In the genomic region with DNA sequence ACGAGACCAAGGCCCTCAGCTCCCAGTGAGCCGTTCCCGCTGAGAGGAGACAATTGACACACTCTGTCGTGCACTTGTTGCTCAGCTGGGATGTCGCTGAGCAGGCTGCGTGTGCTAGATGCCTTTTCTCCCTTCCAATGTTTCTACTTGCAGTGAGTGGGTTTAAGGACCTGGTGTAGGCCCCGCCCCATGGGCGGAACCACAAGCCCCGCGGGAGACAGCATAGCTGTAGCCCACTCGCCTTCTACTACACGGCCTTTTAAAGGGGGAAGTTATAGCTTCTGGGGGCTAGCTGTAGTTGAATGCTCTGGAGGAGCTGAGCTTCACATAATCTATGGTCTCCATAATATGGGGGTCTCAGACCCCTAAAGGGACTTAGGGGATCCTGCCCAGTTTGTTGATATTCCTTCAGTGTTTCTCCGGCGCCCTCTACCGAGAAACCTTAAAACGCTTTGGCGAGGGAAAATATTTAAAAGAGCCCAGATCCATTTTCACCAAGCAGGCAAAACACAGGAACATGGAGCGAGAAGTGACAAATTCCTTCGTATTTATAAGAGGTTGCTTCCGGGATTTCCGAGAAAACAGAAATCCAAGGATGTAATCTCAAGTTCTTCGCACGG, we compare ENCODE assay signal across 8 mouse cellular contexts. TPM values are rescaled to one million over a fixed set of nuclear protein-coding genes. Genes with fewer than 3 reads are reported as not detected.
A peak's percentile ranks its signal among the peaks of the same experiment; 100 is the strongest.
DNase-seq lines count a peak whose midpoint lies in the region; ATAC-seq and TF ChIP-seq lines count a peak whose summit lies in the region.

No protein-coding gene starts in this region.

- TF ChIP-seq CTCF in cortical plate, adult 2 months (IDR thresholded peaks at IDR 0.05; ENCODE audit: extremely low read depth, insufficient read depth, low read length) = peak; percentile 46
- TF ChIP-seq CTCF in heart, postnatal 0 days (IDR thresholded peaks at IDR 0.05; ENCODE audit: low read depth) = peak; percentile 48

- H3K27me3 ChIP-seq in heart, postnatal 0 days (ENCODE audit: control insufficient read depth, insufficient read depth, low read length) = no peaks in the 10 kb centered on the region
- no peaks in the 10 kb centered on the region for H3K27me3 ChIP-seq in limb, embryonic 11.5 days (ENCODE audit: control insufficient read depth, insufficient read depth, low read length)
- H3K27me3 ChIP-seq in midbrain, embryonic 15.5 days (replicated peaks) = no peaks in the 10 kb centered on the region

- WGBS in heart, postnatal 0 days = 9% methylated on average over 23 of the region's 23 CpGs
- WGBS in limb, embryonic 11.5 days = 21% methylated on average over 23 of the region's 23 CpGs
- WGBS in midbrain, embryonic 15.5 days = 17% methylated on average over 23 of the region's 23 CpGs

- TF ChIP-seq EP300 in heart, postnatal 0 days (IDR thresholded peaks at IDR 0.05; ENCODE audit: low read depth) = no peak

- ATAC-seq in heart, postnatal 0 days (ENCODE audit: insufficient read depth, low read depth) = no peak
- no peak for ATAC-seq in limb, embryonic 11.5 days (ENCODE audit: insufficient number of reproducible peaks, low FRiP score, low TSS enrichment, low read depth)
- ATAC-seq in midbrain, embryonic 15.5 days (replicated peaks) = no peak

- peaks cover 26% of the 10 kb centered on the region for H3K36me3 ChIP-seq in heart, postnatal 0 days (replicated peaks; ENCODE audit: control insufficient read depth, insufficient read depth, low read length)
- H3K36me3 ChIP-seq in limb, embryonic 11.5 days (ENCODE audit: control insufficient read depth, insufficient read depth, low read length) = peaks cover 9% of the 10 kb centered on the region; the same call in 1 of the 2 replicates
- H3K36me3 ChIP-seq in midbrain, embryonic 15.5 days (replicated peaks) = 0 out of 2 replicates have a peak, but pooled peaks cover 4% of the 10 kb centered on the region

- no peaks in the 10 kb centered on the region for H3K9me3 ChIP-seq in heart, postnatal 0 days (replicated peaks; ENCODE audit: control insufficient read depth, low read length)
- H3K9me3 ChIP-seq in limb, embryonic 11.5 days (ENCODE audit: control insufficient read depth, low read length) = no peaks in the 10 kb centered on the region
- no peaks in the 10 kb centered on the region for H3K9me3 ChIP-seq in midbrain, embryonic 15.5 days

- peak; percentile 59; the same call in 1 of the 2 replicates for TF ChIP-seq POLR2A in cortical plate, adult 2 months (IDR thresholded peaks at IDR 0.05; ENCODE audit: extremely low read depth, insufficient read depth, low read length)

- H3K4me1 ChIP-seq in cortical plate, adult 2 months (ENCODE audit: control insufficient read depth, insufficient read depth, low read length) = peaks cover 1% of the 10 kb centered on the region; the same call in 1 of the 2 replicates
- H3K4me1 ChIP-seq in heart, postnatal 0 days (ENCODE audit: control insufficient read depth, insufficient read depth) = peaks cover 25% of the 10 kb centered on the region
- H3K4me1 ChIP-seq in limb, embryonic 11.5 days (ENCODE audit: control insufficient read depth, insufficient read depth, low read length) = peaks cover 27% of the 10 kb centered on the region
- peaks cover 27% of the 10 kb centered on the region for H3K4me1 ChIP-seq in midbrain, embryonic 15.5 days

- DNase-seq in embryo, embryonic 10.5 days (ENCODE audit: low spot score) = peak; percentile 74
- no peak for DNase-seq in embryo, embryonic 10 days (ENCODE audit: low spot score)
- DNase-seq in B cell, adult 2 months = peak; percentile 48
- no peak for DNase-seq in heart, postnatal 0 days (ENCODE audit: low spot score)
- DNase-seq in limb, embryonic 11.5 days (ENCODE audit: low spot score) = peak; percentile 67
- no peak for DNase-seq in ovary, adult 18-20 months (ENCODE audit: low spot score)

- H3K27ac ChIP-seq in cortical plate, adult 2 months (ENCODE audit: insufficient read depth, low read length) = no peak overlapping the region
- peak overlapping the region; percentile 61 for H3K27ac ChIP-seq in heart, postnatal 0 days (ENCODE audit: low read depth)
- H3K27ac ChIP-seq in limb, embryonic 11.5 days (replicated peaks; ENCODE audit: low read depth, low read length) = no peak overlapping the region
- H3K27ac ChIP-seq in midbrain, embryonic 15.5 days = no peak overlapping the region

- peak overlapping the region; percentile 1; the same call in 1 of the 2 replicates for H3K4me3 ChIP-seq in cortical plate, adult 2 months (ENCODE audit: insufficient read depth, low read length)
- peak overlapping the region; percentile 45 for H3K4me3 ChIP-seq in heart, postnatal 0 days (ENCODE audit: low read depth, low read length)
- peak overlapping the region; percentile 25 for H3K4me3 ChIP-seq in limb, embryonic 11.5 days (ENCODE audit: low read depth, low read length)
- H3K4me3 ChIP-seq in midbrain, embryonic 15.5 days = peak overlapping the region; percentile 29

- peak overlapping the region; percentile 91 for H3K4me2 ChIP-seq in heart, postnatal 0 days (ENCODE audit: low read depth, low read length)
- H3K4me2 ChIP-seq in limb, embryonic 11.5 days (ENCODE audit: low read depth, severe bottlenecking) = peak overlapping the region; percentile 48
- peak overlapping the region; percentile 44 for H3K4me2 ChIP-seq in midbrain, embryonic 15.5 days

- peak overlapping the region; percentile 23 for H3K9ac ChIP-seq in heart, postnatal 0 days (replicated peaks; ENCODE audit: low read depth, low read length)
- no peak overlapping the region for H3K9ac ChIP-seq in limb, embryonic 11.5 days (ENCODE audit: low read length)
- no peak overlapping the region for H3K9ac ChIP-seq in midbrain, embryonic 15.5 days

RNA-seq across cellular contexts. Expression of gene Ak1, which starts 10.8 kb away (rescaled TPM):
- polyA plus RNA-seq in cortical plate, adult 2 months (2012; rRNA removed) = 118 and 127 TPM in 2 replicates
- 544 and 572 TPM in 2 replicates for total RNA-seq in heart, postnatal 0 days (2014; rRNA removed; ENCODE audit: low replicate concordance)
- 721 and 737 TPM in 2 replicates for polyA plus RNA-seq in heart, postnatal 0 days (2015; fragmentation: Nextera tagmentation; extraction: Ambion mirVana)
- 25.4 and 29.8 TPM in 2 replicates for polyA plus RNA-seq in limb, embryonic 11.5 days (2014; fragmentation: Nextera tagmentation; extraction: Ambion mirVana)
- 97.6 and 101 TPM in 2 replicates for polyA plus RNA-seq in midbrain, embryonic 15.5 days (2015; fragmentation: Nextera tagmentation; extraction: Ambion mirVana)

RNA-seq across cellular contexts. Expression of gene St6galnac6, which starts 11.2 kb away (rescaled TPM):
- 101 and 110 TPM in 2 replicates for polyA plus RNA-seq in cortical plate, adult 2 months (2012; rRNA removed)
- total RNA-seq in heart, postnatal 0 days (2014; rRNA removed; ENCODE audit: low replicate concordance) = 102 and 117 TPM in 2 replicates
- 44.1 and 44.3 TPM in 2 replicates for polyA plus RNA-seq in heart, postnatal 0 days (2015; fragmentation: Nextera tagmentation; extraction: Ambion mirVana)
- 6.5 and 7.5 TPM in 2 replicates for polyA plus RNA-seq in limb, embryonic 11.5 days (2014; fragmentation: Nextera tagmentation; extraction: Ambion mirVana)
- 24.2 and 26.9 TPM in 2 replicates for polyA plus RNA-seq in midbrain, embryonic 15.5 days (2015; fragmentation: Nextera tagmentation; extraction: Ambion mirVana)

RNA-seq across cellular contexts. Expression of gene St6galnac4, which starts 23.8 kb away (rescaled TPM):
- 34.8 and 36.6 TPM in 2 replicates for polyA plus RNA-seq in cortical plate, adult 2 months (2012; rRNA removed)
- 25.7 and 28.0 TPM in 2 replicates for total RNA-seq in heart, postnatal 0 days (2014; rRNA removed; ENCODE audit: low replicate concordance)
- polyA plus RNA-seq in heart, postnatal 0 days (2015; fragmentation: Nextera tagmentation; extraction: Ambion mirVana) = 25.5 and 27.0 TPM in 2 replicates
- polyA plus RNA-seq in limb, embryonic 11.5 days (2014; fragmentation: Nextera tagmentation; extraction: Ambion mirVana) = 21.2 and 21.5 TPM in 2 replicates
- 33.3 and 36.5 TPM in 2 replicates for polyA plus RNA-seq in midbrain, embryonic 15.5 days (2015; fragmentation: Nextera tagmentation; extraction: Ambion mirVana)

RNA-seq across cellular contexts. Expression of gene 9430097D07Rik, which starts 35.2 kb away (rescaled TPM):
- polyA plus RNA-seq in cortical plate, adult 2 months (2012; rRNA removed) = 1.0 TPM in 2 replicates
- not detected in 2 replicates for total RNA-seq in heart, postnatal 0 days (2014; rRNA removed; ENCODE audit: low replicate concordance)
- polyA plus RNA-seq in heart, postnatal 0 days (2015; fragmentation: Nextera tagmentation; extraction: Ambion mirVana) = not detected in 2 replicates
- polyA plus RNA-seq in limb, embryonic 11.5 days (2014; fragmentation: Nextera tagmentation; extraction: Ambion mirVana) = 0.33 and 0.34 TPM in 2 replicates
- 0.60 and 0.86 TPM in 2 replicates for polyA plus RNA-seq in midbrain, embryonic 15.5 days (2015; fragmentation: Nextera tagmentation; extraction: Ambion mirVana)

RNA-seq across cellular contexts. Expression of gene Eng, which starts 35.7 kb away (rescaled TPM):
- polyA plus RNA-seq in cortical plate, adult 2 months (2012; rRNA removed) = 35.1 and 39.0 TPM in 2 replicates
- 123 and 148 TPM in 2 replicates for total RNA-seq in heart, postnatal 0 days (2014; rRNA removed; ENCODE audit: low replicate concordance)
- polyA plus RNA-seq in heart, postnatal 0 days (2015; fragmentation: Nextera tagmentation; extraction: Ambion mirVana) = 133 and 137 TPM in 2 replicates
- 19.3 TPM in 2 replicates for polyA plus RNA-seq in limb, embryonic 11.5 days (2014; fragmentation: Nextera tagmentation; extraction: Ambion mirVana)
- polyA plus RNA-seq in midbrain, embryonic 15.5 days (2015; fragmentation: Nextera tagmentation; extraction: Ambion mirVana) = 32.4 and 32.8 TPM in 2 replicates

Comparison
In these comparisons a context has a peak if more than half of its experiments do, and no peak if none do; other contexts are left out.
1. DNase-seq: peak in embryo, embryonic 10.5 days (single experiment), B cell, adult 2 months (2 of 2) and limb, embryonic 11.5 days (single experiment); none in embryo, embryonic 10 days (single experiment), heart, postnatal 0 days (single experiment) and ovary, adult 18-20 months (single experiment).
2. Peak in every context shown above with its lines, with median percentiles within 50 percentile points of each other: H3K4me3 ChIP-seq and H3K4me2 ChIP-seq.